Mouse (Mus musculus) CH12.LX (cell line): ENCODE data around the gene Trpt1.

Experiments used
- HCFC1 ChIP-seq: IDR thresholded peaks from 2 replicates; pipeline ENCODE4 v1.6.1; 2012; ENCODE audit warnings: low read depth, mild to moderate bottlenecking, inconsistent platforms, low read length, improper control_type of control experiment
- MAFK ChIP-seq: IDR thresholded peaks from 2 replicates; pipeline ENCODE4 v1.6.1; 2011; ENCODE audit warnings: low read length, improper control_type of control experiment; ENCODE audit not compliant: insufficient replicate concordance
- MAZ ChIP-seq: IDR thresholded peaks from 2 replicates; pipeline ENCODE4 v1.6.1; 2012; ENCODE audit warnings: low read depth, mild to moderate bottlenecking, inconsistent platforms, low read length, improper control_type of control experiment, moderate library complexity
- MEF2A ChIP-seq: IDR thresholded peaks from 2 replicates; pipeline ENCODE4 v1.6.1; 2014; ENCODE audit warnings: low read depth, mild to moderate bottlenecking, inconsistent platforms, low read length, improper control_type of control experiment, borderline replicate concordance
- POLR2A ChIP-seq: IDR thresholded peaks from 2 replicates; pipeline ENCODE4 v1.6.1; 2011; ENCODE audit warnings: low read depth, mild to moderate bottlenecking, improper control_type of control experiment, low read length
- USF1 ChIP-seq: IDR thresholded peaks from 2 replicates; pipeline ENCODE4 v1.6.1; 2014; ENCODE audit warnings: low read depth, mild to moderate bottlenecking, inconsistent platforms, low read length, improper control_type of control experiment

GRCm38 (mm10) chr19:7044706-7045105 lies 48.8 kb downstream of the Trpt1 start:
- TF ChIP-seq MAZ (no peak), MAFK (no peak), USF1 (no peak), HCFC1 (no peak), POLR2A (no peak), MEF2A (no peak)
